Mouse (Mus musculus) right cerebral cortex, postnatal 36 days (tissue): ENCODE measurements at regions not wholly inside any gene's neighbourhood (a gene's known extent, or its start where the extent isn't known, plus 50 kb on each side); places are given as distances from the start of the nearest gene placed in this dataset.

Experiments
- DNase-seq, 2 experiments: peaks; one replicate each; pipeline ENCODE4 v3.0.0; 2022; ENCODE audit warnings: low spot score in 2 of 2, mixed read lengths in 1 of 2

- peak; percentile 4 to 16 for DNase-seq
Observed at GRCm38 (mm10) chr3:23001071-23001470, 924.6 kb downstream of the Tbl1xr1 start.

- no peak for DNase-seq
Observed at GRCm38 (mm10) chr3:23032064-23032463, 955.6 kb downstream of the Tbl1xr1 start.

DNA sequence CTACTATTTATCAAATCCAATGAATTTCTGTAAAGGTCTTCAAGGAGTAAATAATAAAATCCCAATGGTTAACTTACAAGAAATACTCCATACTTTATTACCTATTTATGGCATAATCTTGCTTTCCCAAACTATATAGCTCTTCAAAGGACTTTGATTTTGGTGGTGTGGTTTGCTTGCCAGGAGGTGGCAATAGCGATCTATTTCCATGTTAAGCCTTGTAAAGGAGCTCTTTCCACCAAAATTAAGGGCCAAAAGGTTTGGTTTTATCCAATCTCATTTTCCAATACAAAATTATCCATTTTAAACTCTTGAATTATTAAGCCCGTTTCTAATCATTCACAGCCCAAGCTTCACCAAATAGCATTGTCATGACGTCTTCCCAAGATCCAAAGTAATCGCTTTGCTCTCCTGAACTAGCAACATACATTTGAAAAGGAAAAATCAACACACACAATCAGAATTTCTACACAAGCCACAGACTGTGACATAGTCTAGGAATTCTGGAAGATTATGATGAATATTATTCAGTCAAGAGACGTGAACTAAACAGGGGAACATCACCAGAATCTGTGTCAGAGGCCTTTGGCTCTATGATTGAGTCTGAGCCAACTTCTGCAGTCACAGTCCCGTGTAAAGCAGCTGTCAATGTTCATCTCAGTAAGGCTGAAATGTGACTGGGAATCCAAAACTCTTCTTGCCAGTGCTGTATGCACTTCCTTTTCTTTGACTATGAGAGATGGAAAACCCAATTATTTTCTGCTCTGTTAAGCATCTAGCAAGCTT lies 986.9 kb downstream of the Tbl1xr1 start:
- no peak for DNase-seq

DNA sequence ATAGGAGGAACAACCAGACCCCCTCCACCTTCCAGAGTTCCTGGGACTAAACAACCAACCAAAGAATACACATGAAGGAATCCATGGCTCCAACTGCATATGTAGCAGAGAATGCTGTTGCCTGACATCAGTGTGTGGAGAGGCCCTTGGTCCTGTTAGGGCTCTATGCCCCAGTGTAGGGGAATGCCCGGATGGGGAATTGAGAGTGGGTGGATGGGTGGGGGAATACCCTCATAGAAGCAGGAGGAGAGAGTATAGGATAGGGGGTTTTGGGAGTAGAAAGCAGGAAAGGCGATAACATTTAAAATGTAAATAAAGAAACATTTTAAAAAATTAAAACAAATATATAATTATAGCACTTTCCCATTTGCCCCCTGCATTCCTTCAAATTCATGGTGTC lies 995.0 kb downstream of the Tbl1xr1 start:
- DNase-seq = no peak
